In genomic region chr1:61233476-61234297, GRCm38 (mm10) we compare ENCODE assay signal across 8 mouse cellular contexts.
DNase-seq lines count a peak whose midpoint lies in the region; ATAC-seq and TF ChIP-seq lines count a peak whose summit lies in the region.

No protein-coding gene starts in this region.

- no peaks in the 10 kb centered on the region for H3K4me1 ChIP-seq in cerebellum, adult 2 months (ENCODE audit: control insufficient read depth, insufficient read depth, low read length)
- H3K4me1 ChIP-seq in hindbrain, embryonic 12.5 days: peaks cover 15% of the 10 kb centered on the region
- H3K4me1 ChIP-seq in liver, embryonic 11.5 days (replicated peaks; ENCODE audit: control insufficient read depth, insufficient read depth, low read length): no peaks in the 10 kb centered on the region

- TF ChIP-seq POLR2A in cerebellum, adult 2 months (IDR thresholded peaks at IDR 0.05; ENCODE audit: borderline replicate concordance, insufficient read depth, low read length): no peak

- H3K4me2 ChIP-seq in hindbrain, embryonic 12.5 days (replicated peaks): peak overlapping the region; percentile 29
- H3K4me2 ChIP-seq in liver, embryonic 11.5 days: no peak overlapping the region

- WGBS in cerebellum, adult 2 months: 25% methylated on average over 10 of the region's 10 CpGs
- WGBS in hindbrain, embryonic 12.5 days: 24% methylated on average over 10 of the region's 10 CpGs
- 31% methylated on average over 10 of the region's 10 CpGs for WGBS in liver, embryonic 11.5 days

- no peaks in the 10 kb centered on the region for H3K9me3 ChIP-seq in hindbrain, embryonic 12.5 days (replicated peaks)
- no peaks in the 10 kb centered on the region for H3K9me3 ChIP-seq in liver, embryonic 11.5 days (ENCODE audit: control insufficient read depth, low read length)

- no peak for TF ChIP-seq CTCF in cerebellum, adult 2 months (IDR thresholded peaks at IDR 0.05; ENCODE audit: borderline replicate concordance, insufficient read depth, low read depth, low read length)

- no peak overlapping the region for H3K4me3 ChIP-seq in cerebellum, adult 2 months (replicated peaks; ENCODE audit: insufficient read depth, low read depth, low read length)
- no peak overlapping the region for H3K4me3 ChIP-seq in hindbrain, embryonic 12.5 days
- no peak overlapping the region for H3K4me3 ChIP-seq in liver, embryonic 11.5 days (ENCODE audit: low read depth, low read length)

- no peak overlapping the region for H3K27ac ChIP-seq in cerebellum, adult 2 months (ENCODE audit: insufficient read depth, low read length)
- H3K27ac ChIP-seq in hindbrain, embryonic 12.5 days: peak overlapping the region; percentile 49; the same call in 1 of the 2 replicates
- no peak overlapping the region for H3K27ac ChIP-seq in liver, embryonic 11.5 days (ENCODE audit: low read depth, low read length)

- peak; percentile 6 to 10 for DNase-seq in cerebellum, adult 2 months
- no peak for DNase-seq in cerebellum, adult 9-11 months
- DNase-seq in adrenal gland, postnatal 36 days: peak; percentile 38 to 52
- peak; percentile 32 for DNase-seq in liver, embryonic 11.5 days (ENCODE audit: low spot score)
- no peak for DNase-seq in urinary bladder, postnatal 10 days (ENCODE audit: low spot score)
- DNase-seq in layer of hippocampus, adult 9-10 months (ENCODE audit: low spot score): no peak
- DNase-seq in ovary, postnatal 36 days (ENCODE audit: low spot score): no peak

- no peaks in the 10 kb centered on the region for H3K27me3 ChIP-seq in cerebellum, adult 2 months (ENCODE audit: control insufficient read depth, insufficient read depth, low read length)
- H3K27me3 ChIP-seq in hindbrain, embryonic 12.5 days: no peaks in the 10 kb centered on the region
- no peaks in the 10 kb centered on the region for H3K27me3 ChIP-seq in liver, embryonic 11.5 days (replicated peaks; ENCODE audit: control insufficient read depth, insufficient read depth, low read length)

- no peak overlapping the region for H3K9ac ChIP-seq in hindbrain, embryonic 12.5 days
- H3K9ac ChIP-seq in liver, embryonic 11.5 days (ENCODE audit: low read depth, low read length): no peak overlapping the region

- ATAC-seq in hindbrain, embryonic 12.5 days (ENCODE audit: low FRiP score): peak; percentile 80
- no peak for ATAC-seq in liver, embryonic 11.5 days (replicated peaks; ENCODE audit: low FRiP score)

- no peaks in the 10 kb centered on the region for H3K36me3 ChIP-seq in hindbrain, embryonic 12.5 days
- H3K36me3 ChIP-seq in liver, embryonic 11.5 days (ENCODE audit: control insufficient read depth, insufficient read depth, low read length): no peaks in the 10 kb centered on the region

Comparison
In these comparisons a context has a peak if more than half of its experiments do, and no peak if none do; other contexts are left out.
1. DNase-seq: peak in cerebellum, adult 2 months (2 of 2), adrenal gland, postnatal 36 days (2 of 2) and liver, embryonic 11.5 days (single experiment); none in cerebellum, adult 9-11 months (single experiment), urinary bladder, postnatal 10 days (single experiment), layer of hippocampus, adult 9-10 months (single experiment) and ovary, postnatal 36 days (single experiment).